Mouse (Mus musculus) frontal cortex, postnatal 14 days (tissue): Measurements from ENCODE around the gene Tas2r135.

ENCODE experiments used
- DNase-seq, 2 experiments: peaks; one replicate each; pipeline ENCODE4 v3.0.0; 2022; ENCODE audit warnings: low spot score in 2 of 2

Gene Tas2r135

DNA sequence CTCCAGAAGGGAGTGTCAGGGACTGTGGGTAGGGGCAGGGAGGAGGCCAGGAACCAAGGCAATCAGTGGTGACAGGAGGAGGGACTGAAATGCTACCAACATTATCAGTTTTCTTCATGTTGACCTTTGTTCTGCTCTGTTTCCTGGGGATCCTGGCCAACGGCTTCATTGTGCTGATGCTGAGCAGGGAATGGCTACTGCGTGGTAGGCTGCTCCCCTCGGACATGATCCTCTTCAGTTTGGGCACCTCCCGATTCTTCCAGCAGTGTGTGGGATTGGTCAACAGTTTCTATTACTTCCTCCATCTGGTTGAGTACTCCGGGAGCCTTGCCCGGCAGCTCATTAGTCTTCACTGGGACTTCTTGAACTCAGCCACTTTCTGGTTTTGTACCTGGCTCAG, 29.2 kb downstream of the Tas2r135 start, which contains the start of gene Tas2r126:
TSS of gene Tas2r126 (plus strand) at position 90 of the 400 bp plus-strand sequence.
- no peak for DNase-seq

DNA sequence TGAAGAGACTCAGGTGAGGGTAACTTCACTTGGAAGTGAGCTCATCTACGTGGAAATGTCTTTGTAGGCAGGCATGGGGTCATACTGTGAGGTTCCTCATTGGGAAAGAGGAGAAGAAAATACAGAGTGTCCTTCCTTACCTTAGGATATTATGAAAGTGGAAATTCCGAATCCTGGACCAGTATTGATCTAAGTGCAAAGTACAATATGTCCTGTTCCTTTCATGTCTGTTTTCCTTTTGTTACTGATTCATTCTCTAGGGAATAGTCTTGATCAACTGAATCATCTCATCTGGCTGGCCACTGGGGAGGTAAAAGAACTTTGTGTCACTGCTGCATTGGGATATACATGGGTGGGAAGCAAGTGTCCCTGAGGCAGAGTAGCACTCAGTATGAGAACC, 30.3 kb downstream of the Tas2r135 start:
- no peak for DNase-seq

DNA sequence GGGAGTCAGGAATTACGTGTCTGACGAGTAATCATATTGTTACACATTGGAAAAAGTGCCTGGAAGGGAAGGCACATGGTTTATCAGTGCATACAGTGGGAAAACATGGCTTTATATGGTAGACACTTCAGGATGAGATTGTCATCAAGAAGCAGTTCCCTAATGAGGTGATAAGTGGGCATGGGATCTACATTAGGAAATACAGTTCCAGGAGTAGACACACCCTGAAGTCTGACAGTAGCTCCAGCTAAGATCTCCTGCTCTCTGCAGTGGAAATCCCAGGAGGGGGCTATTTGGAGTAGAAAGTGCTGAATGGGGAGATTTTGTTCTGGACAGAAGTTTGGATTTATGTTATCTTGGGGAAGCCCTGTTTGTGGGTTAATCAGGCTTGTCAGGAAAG, 36.2 kb downstream of the Tas2r135 start:
- DNase-seq: no peak

DNA sequence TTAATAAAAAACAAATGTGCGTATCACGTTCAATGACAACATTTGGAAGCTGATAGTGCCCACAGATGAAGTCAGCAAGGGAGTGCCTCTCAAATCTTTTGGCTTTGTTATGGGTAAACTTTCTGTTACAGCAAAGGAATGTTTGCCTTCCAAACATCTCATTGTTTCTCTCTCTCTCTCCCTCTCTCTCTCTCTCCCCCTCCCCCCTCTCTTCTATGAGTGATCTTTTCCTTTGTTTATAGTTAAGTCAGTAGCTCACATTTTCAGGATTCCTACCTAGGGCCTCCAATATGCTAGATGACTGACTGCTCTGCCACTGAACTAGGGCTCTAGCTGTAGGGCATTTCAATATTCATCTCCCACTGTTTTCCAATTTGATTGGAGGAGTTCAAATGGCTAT, 39.3 kb downstream of the Tas2r135 start:
- DNase-seq: no peak

- DNase-seq: no peak
Measured at GRCm38 (mm10) chr6:42447381-42447780, 42.1 kb downstream of the Tas2r135 start.
